Mouse (Mus musculus): ENCODE data around the gene Cd52. TPM values are rescaled to one million over a fixed set of nuclear protein-coding genes. Genes with fewer than 3 reads are reported as not detected.
A peak's percentile ranks its signal among the peaks of the same experiment; 100 is the strongest.

The Cd52 gene
- polyA plus RNA-seq, 1 experiment from 2014 or later: 4.5 TPM

- H3K9ac ChIP-seq (replicated peaks; ENCODE audit: low read length): no peak overlapping the region
- ATAC-seq (ENCODE audit: low FRiP score, low TSS enrichment) (no peak), DNase-seq (no peak)
- no peaks in the 10 kb centered on the region for H3K36me3 ChIP-seq (ENCODE audit: control insufficient read depth, insufficient read depth, low read length)
- H3K4me2 ChIP-seq (ENCODE audit: low read length): no peak overlapping the region
- WGBS: 93% methylated on average over 6 of the region's 6 CpGs
- H3K27me3 ChIP-seq (ENCODE audit: control insufficient read depth, insufficient read depth, low read length): no peaks in the 10 kb centered on the region
- H3K4me1 ChIP-seq (ENCODE audit: control insufficient read depth, insufficient read depth, low read length): no peaks in the 10 kb centered on the region
- H3K27ac ChIP-seq (replicated peaks; ENCODE audit: low read depth, low read length): no peak overlapping the region
- H3K9me3 ChIP-seq (ENCODE audit: control insufficient read depth, low read length): no peaks in the 10 kb centered on the region
- no peak overlapping the region for H3K4me3 ChIP-seq (replicated peaks; ENCODE audit: low read depth, low read length)
Observed at GRCm38 (mm10) chr4:134091225-134091529, 3.7 kb downstream of the Cd52 start.

- Histone ChIP-seq H3K27ac (replicated peaks; ENCODE audit: low read depth, low read length) (no peak overlapping the region), H3K27me3 (ENCODE audit: control insufficient read depth, insufficient read depth, low read length) (no peaks in the 10 kb centered on the region), H3K4me2 (ENCODE audit: low read length) (no peak overlapping the region), H3K36me3 (ENCODE audit: control insufficient read depth, insufficient read depth, low read length) (no peaks in the 10 kb centered on the region), H3K4me1 (ENCODE audit: control insufficient read depth, insufficient read depth, low read length) (no peaks in the 10 kb centered on the region), H3K9me3 (ENCODE audit: control insufficient read depth, low read length) (no peaks in the 10 kb centered on the region), H3K9ac (replicated peaks; ENCODE audit: low read length) (no peak overlapping the region), H3K4me3 (replicated peaks; ENCODE audit: low read depth, low read length) (no peak overlapping the region)
- DNase-seq (no peak), ATAC-seq (ENCODE audit: low FRiP score, low TSS enrichment) (no peak)
- WGBS: 86% methylated on average over 16 of the region's 16 CpGs
Observed at GRCm38 (mm10) chr4:134090521-134091224, 4.2 kb downstream of the Cd52 start.

GRCm38 (mm10) chr4:134089029-134089428 lies 5.9 kb downstream of the Cd52 start:
- Histone ChIP-seq H3K4me3 (replicated peaks; ENCODE audit: low read depth, low read length) (no peak overlapping the region), H3K36me3 (ENCODE audit: control insufficient read depth, insufficient read depth, low read length) (no peaks in the 10 kb centered on the region), H3K4me1 (ENCODE audit: control insufficient read depth, insufficient read depth, low read length) (no peaks in the 10 kb centered on the region), H3K27ac (replicated peaks; ENCODE audit: low read depth, low read length) (no peak overlapping the region), H3K27me3 (ENCODE audit: control insufficient read depth, insufficient read depth, low read length) (no peaks in the 10 kb centered on the region), H3K9ac (replicated peaks; ENCODE audit: low read length) (no peak overlapping the region), H3K4me2 (ENCODE audit: low read length) (no peak overlapping the region), H3K9me3 (ENCODE audit: control insufficient read depth, low read length) (no peaks in the 10 kb centered on the region)
- 82% methylated on average over 9 of the region's 9 CpGs for WGBS
- ATAC-seq (ENCODE audit: low FRiP score, low TSS enrichment) (no peak), DNase-seq (no peak)

GRCm38 (mm10) chr4:134087412-134087811 lies 7.5 kb downstream of the Cd52 start:
- no peak overlapping the region for H3K4me2 ChIP-seq (ENCODE audit: low read length)
- no peaks in the 10 kb centered on the region for H3K36me3 ChIP-seq (ENCODE audit: control insufficient read depth, insufficient read depth, low read length)
- H3K9ac ChIP-seq (replicated peaks; ENCODE audit: low read length): no peak overlapping the region
- peaks cover 7% of the 10 kb centered on the region; the same call in 1 of the 2 replicates for H3K27me3 ChIP-seq (ENCODE audit: control insufficient read depth, insufficient read depth, low read length)
- 56% methylated on average over 7 of the region's 7 CpGs for whole genome bisulfite sequencing
- ATAC-seq (ENCODE audit: low FRiP score, low TSS enrichment) (no peak), DNase-seq (peak; percentile 77)
- H3K4me3 ChIP-seq (replicated peaks; ENCODE audit: low read depth, low read length): no peak overlapping the region
- no peak overlapping the region for H3K27ac ChIP-seq (replicated peaks; ENCODE audit: low read depth, low read length)
- H3K4me1 ChIP-seq (ENCODE audit: control insufficient read depth, insufficient read depth, low read length): no peaks in the 10 kb centered on the region
- no peaks in the 10 kb centered on the region for H3K9me3 ChIP-seq (ENCODE audit: control insufficient read depth, low read length)

- Histone ChIP-seq H3K27me3 (ENCODE audit: control insufficient read depth, insufficient read depth, low read length) (peaks cover 23% of the 10 kb centered on the region), H3K27ac (replicated peaks; ENCODE audit: low read depth, low read length) (no peak overlapping the region), H3K9ac (replicated peaks; ENCODE audit: low read length) (no peak overlapping the region), H3K4me1 (ENCODE audit: control insufficient read depth, insufficient read depth, low read length) (peaks cover 8% of the 10 kb centered on the region; the same call in 1 of the 2 replicates), H3K4me3 (replicated peaks; ENCODE audit: low read depth, low read length) (no peak overlapping the region), H3K36me3 (ENCODE audit: control insufficient read depth, insufficient read depth, low read length) (no peaks in the 10 kb centered on the region), H3K4me2 (ENCODE audit: low read length) (no peak overlapping the region), H3K9me3 (ENCODE audit: control insufficient read depth, low read length) (no peaks in the 10 kb centered on the region)
- 88% methylated on average over 4 of the region's 4 CpGs for WGBS
- ATAC-seq (ENCODE audit: low FRiP score, low TSS enrichment): no peak
- no peak for DNase-seq
Observed at GRCm38 (mm10) chr4:134084999-134085398, 9.9 kb downstream of the Cd52 start.

- H3K27ac ChIP-seq (replicated peaks; ENCODE audit: low read depth, low read length): no peak overlapping the region
- H3K4me3 ChIP-seq (replicated peaks; ENCODE audit: low read depth, low read length): peak overlapping the region; percentile 40
- H3K36me3 ChIP-seq (ENCODE audit: control insufficient read depth, insufficient read depth, low read length): no peaks in the 10 kb centered on the region
- DNase-seq: no peak
- H3K9ac ChIP-seq (replicated peaks; ENCODE audit: low read length): 0 out of 2 replicates have a peak overlapping the region, but pooled peaks have one; percentile 26
- peak overlapping the region; percentile 74 for H3K4me2 ChIP-seq (ENCODE audit: low read length)
- H3K9me3 ChIP-seq (ENCODE audit: control insufficient read depth, low read length): no peaks in the 10 kb centered on the region
- H3K27me3 ChIP-seq (ENCODE audit: control insufficient read depth, insufficient read depth, low read length): peaks cover 23% of the 10 kb centered on the region
- peaks cover 8% of the 10 kb centered on the region; the same call in 1 of the 2 replicates for H3K4me1 ChIP-seq (ENCODE audit: control insufficient read depth, insufficient read depth, low read length)
- WGBS: 12% methylated on average over 7 of the region's 7 CpGs
- ATAC-seq (ENCODE audit: low FRiP score, low TSS enrichment): no peak
Observed at GRCm38 (mm10) chr4:134082460-134082859, 12.4 kb downstream of the Cd52 start.

GRCm38 (mm10) chr4:134081730-134082386 lies 13.0 kb downstream of the Cd52 start:
- WGBS: under 1% methylated on average over 41 of the region's 41 CpGs
- peak; percentile 68 for DNase-seq
- Histone ChIP-seq H3K27ac (replicated peaks; ENCODE audit: low read depth, low read length) (no peak overlapping the region), H3K9ac (replicated peaks; ENCODE audit: low read length) (peak overlapping the region; percentile 43; the same call in 1 of the 2 replicates), H3K36me3 (ENCODE audit: control insufficient read depth, insufficient read depth, low read length) (no peaks in the 10 kb centered on the region), H3K9me3 (ENCODE audit: control insufficient read depth, low read length) (no peaks in the 10 kb centered on the region), H3K4me3 (replicated peaks; ENCODE audit: low read depth, low read length) (peak overlapping the region; percentile 40), H3K4me1 (ENCODE audit: control insufficient read depth, insufficient read depth, low read length) (peaks cover 8% of the 10 kb centered on the region; the same call in 1 of the 2 replicates), H3K4me2 (ENCODE audit: low read length) (peak overlapping the region; percentile 74), H3K27me3 (ENCODE audit: control insufficient read depth, insufficient read depth, low read length) (peaks cover 23% of the 10 kb centered on the region)
- peak; percentile 55; the same call in 1 of the 2 replicates for ATAC-seq (ENCODE audit: low FRiP score, low TSS enrichment)

- DNase-seq: no peak
- Histone ChIP-seq H3K4me1 (ENCODE audit: control insufficient read depth, insufficient read depth, low read length) (peaks cover 8% of the 10 kb centered on the region; the same call in 1 of the 2 replicates), H3K4me3 (replicated peaks; ENCODE audit: low read depth, low read length) (no peak overlapping the region), H3K9ac (replicated peaks; ENCODE audit: low read length) (no peak overlapping the region), H3K4me2 (ENCODE audit: low read length) (no peak overlapping the region), H3K36me3 (ENCODE audit: control insufficient read depth, insufficient read depth, low read length) (no peaks in the 10 kb centered on the region), H3K27ac (replicated peaks; ENCODE audit: low read depth, low read length) (no peak overlapping the region), H3K9me3 (ENCODE audit: control insufficient read depth, low read length) (no peaks in the 10 kb centered on the region), H3K27me3 (ENCODE audit: control insufficient read depth, insufficient read depth, low read length) (peaks cover 23% of the 10 kb centered on the region)
- 78% methylated on average over 4 of the region's 4 CpGs for WGBS
- ATAC-seq (ENCODE audit: low FRiP score, low TSS enrichment): no peak
Observed at GRCm38 (mm10) chr4:134080674-134081073, 14.2 kb downstream of the Cd52 start.

GRCm38 (mm10) chr4:134078694-134079093 lies 16.2 kb downstream of the Cd52 start:
- no peak for ATAC-seq (ENCODE audit: low FRiP score, low TSS enrichment)

More at GRCm38 (mm10) chr4:134078694-134079093, 16.2 kb downstream of the Cd52 start:
- no peak overlapping the region for H3K9ac ChIP-seq (replicated peaks; ENCODE audit: low read length)
- H3K4me2 ChIP-seq (ENCODE audit: low read length): no peak overlapping the region
- peaks cover 8% of the 10 kb centered on the region; the same call in 1 of the 2 replicates for H3K4me1 ChIP-seq (ENCODE audit: control insufficient read depth, insufficient read depth, low read length)
- H3K9me3 ChIP-seq (ENCODE audit: control insufficient read depth, low read length): no peaks in the 10 kb centered on the region
- 28% methylated on average over 3 of the region's 3 CpGs for WGBS
- no peaks in the 10 kb centered on the region for H3K36me3 ChIP-seq (ENCODE audit: control insufficient read depth, insufficient read depth, low read length)
- peaks cover 23% of the 10 kb centered on the region for H3K27me3 ChIP-seq (ENCODE audit: control insufficient read depth, insufficient read depth, low read length)
- no peak overlapping the region for H3K27ac ChIP-seq (replicated peaks; ENCODE audit: low read depth, low read length)
- no peak overlapping the region for H3K4me3 ChIP-seq (replicated peaks; ENCODE audit: low read depth, low read length)
- peak; percentile 79 for DNase-seq

All from midbrain, embryonic 14.5 days (tissue).